Mouse (Mus musculus): ENCODE measurements around the gene Plppr3.

DNA sequence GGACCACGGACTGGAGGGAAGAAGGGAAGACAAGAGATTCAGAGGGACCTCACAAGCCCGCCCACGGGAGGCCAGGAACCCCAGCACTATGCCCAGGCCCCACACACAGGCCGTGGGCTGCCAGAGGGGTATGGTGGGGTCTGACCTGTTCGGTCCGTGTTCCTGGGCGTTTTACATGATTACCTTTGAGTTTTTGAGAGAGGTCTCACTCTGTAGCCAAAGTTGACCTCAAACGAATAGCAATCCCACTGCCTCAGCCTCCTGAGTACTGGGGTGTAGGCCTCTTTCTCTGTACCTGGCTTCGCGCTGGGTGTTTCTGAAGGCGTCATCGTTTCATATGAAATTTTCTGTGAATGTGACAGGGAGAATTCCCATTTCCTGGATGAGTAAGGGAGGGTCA lies 52.7 kb downstream of the Plppr3 start:
- no peak for TF ChIP-seq MYOD1 (IDR thresholded peaks at IDR 0.05; ENCODE audit: control insufficient read depth, insufficient read length, low read depth)
- no peak for TF ChIP-seq MYOG (IDR thresholded peaks at IDR 0.05; ENCODE audit: control insufficient read depth, extremely low read depth, insufficient read length)
- no peak for TF ChIP-seq CTCF (IDR thresholded peaks at IDR 0.05; ENCODE audit: control insufficient read depth, insufficient read depth, insufficient read length)
- TF ChIP-seq CEBPB (IDR thresholded peaks at IDR 0.05; ENCODE audit: low read depth), result no peak
- no peak for TF ChIP-seq USF1 (IDR thresholded peaks at IDR 0.05; ENCODE audit: low read depth)

Measured in C2C12 (cell line).